Mouse (Mus musculus): ENCODE results near the gene Ubtf. TPM values are rescaled to one million over a fixed set of nuclear protein-coding genes. Genes with fewer than 3 reads are reported as not detected.

Ubtf gene
- polyA plus RNA-seq, 1 experiment = 8.9 TPM

GRCm38 (mm10) chr11:102257514-102257913, 62.0 kb downstream of the Ubtf start:
- Histone ChIP-seq H3K27me3 (ENCODE audit: control insufficient read depth, insufficient read depth, low read length) (no peaks in the 10 kb centered on the region), H3K4me3 (ENCODE audit: control insufficient read depth, low read depth, low read length) (no peak overlapping the region), H3K4me1 (ENCODE audit: control insufficient read depth, insufficient read depth, low read length) (no peaks in the 10 kb centered on the region), H3K36me3 (ENCODE audit: control insufficient read depth, insufficient read depth, low read length) (peaks cover 2% of the 10 kb centered on the region; the same call in 1 of the 2 replicates), H3K27ac (ENCODE audit: control insufficient read depth, insufficient read depth, low read depth, low read length) (no peak overlapping the region)
- TF ChIP-seq CTCF (IDR thresholded peaks at IDR 0.05; ENCODE audit: control insufficient read depth, insufficient read depth, insufficient replicate concordance, low read depth, low read length) = no peak; the same call in 1 of the 2 replicates
- no peak for TF ChIP-seq POLR2A (IDR thresholded peaks at IDR 0.05; ENCODE audit: control insufficient read depth, low read depth, low read length)

Other genes with a start within 250 kb of the Ubtf start
- gene Mpp2, start 231.2 kb downstream of the Ubtf start, polyA plus RNA-seq (2012; rRNA removed) = 1.2 and 1.5 TPM in 2 replicates
- not detected in 2 replicates for gene Ppy, start 218.4 kb downstream of the Ubtf start, polyA plus RNA-seq (2012; rRNA removed)
- gene Pyy, start 211.9 kb downstream of the Ubtf start, polyA plus RNA-seq (2012; rRNA removed) = 8.2 and 9.4 TPM in 2 replicates
- 6.2 and 8.0 TPM in 2 replicates for gene Nags, start 174.2 kb downstream of the Ubtf start, polyA plus RNA-seq (2012; rRNA removed)
- gene Tmem101, start 163.3 kb downstream of the Ubtf start, polyA plus RNA-seq (2012; rRNA removed) = 13.3 and 15.1 TPM in 2 replicates
- 41.5 and 41.8 TPM in 2 replicates for gene Lsm12, start 134.4 kb downstream of the Ubtf start, polyA plus RNA-seq (2012; rRNA removed)
- 416 and 434 TPM in 2 replicates for gene G6pc3, start 130.1 kb downstream of the Ubtf start, polyA plus RNA-seq (2012; rRNA removed)
- gene Hdac5, start 89.6 kb downstream of the Ubtf start, polyA plus RNA-seq (2012; rRNA removed) = 68.9 and 84.1 TPM in 2 replicates
- gene BC030867, start 70.9 kb downstream of the Ubtf start, polyA plus RNA-seq (2012; rRNA removed) = 31.8 and 48.5 TPM in 2 replicates
- 0.10 and 0.11 TPM in 2 replicates for gene Asb16, start 51.0 kb downstream of the Ubtf start, polyA plus RNA-seq (2012; rRNA removed)
- gene Tmub2, start 34.8 kb downstream of the Ubtf start, polyA plus RNA-seq (2012; rRNA removed) = 32.6 and 35.2 TPM in 2 replicates
- 16.8 and 17.8 TPM in 2 replicates for gene Atxn7l3, start 23.1 kb downstream of the Ubtf start, polyA plus RNA-seq (2012; rRNA removed)
- gene Slc4a1, start 46.5 kb upstream of the Ubtf start, polyA plus RNA-seq (2012; rRNA removed) = not detected in 2 replicates
- 53.7 and 55.6 TPM in 2 replicates for gene Rundc3a, start 73.7 kb upstream of the Ubtf start, polyA plus RNA-seq (2012; rRNA removed)
- gene Slc25a39, start 88.2 kb upstream of the Ubtf start, polyA plus RNA-seq (2012; rRNA removed) = 1,405 and 1,456 TPM in 2 replicates
- gene Grn, start 110.6 kb upstream of the Ubtf start, polyA plus RNA-seq (2012; rRNA removed) = 21.1 TPM in 2 replicates
- gene Fam171a2, start 127.9 kb upstream of the Ubtf start, polyA plus RNA-seq (2012; rRNA removed) = 0.88 and 1.2 TPM in 2 replicates
- gene Itga2b, start 150.4 kb upstream of the Ubtf start, polyA plus RNA-seq (2012; rRNA removed) = 3.4 and 5.2 TPM in 2 replicates
- gene Gpatch8, start 236.7 kb upstream of the Ubtf start, polyA plus RNA-seq (2012; rRNA removed) = 15.4 and 16.7 TPM in 2 replicates